Comparison of ENCODE assay signal across 8 mouse cellular contexts in genomic region chr13:22050591-22051522, GRCm38 (mm10). TPM values are rescaled to one million over a fixed set of nuclear protein-coding genes. Genes with fewer than 3 reads are reported as not detected.
DNase-seq lines count a peak whose midpoint lies in the region; ATAC-seq and TF ChIP-seq lines count a peak whose summit lies in the region.

No protein-coding gene starts in this region.

- CTCF ChIA-PET in Patski (lab: Charles Lee) = no interaction called here

- under 1% methylated on average over 52 of the region's 52 CpGs for WGBS in hindbrain, embryonic 13.5 days

- H3K4me1 ChIP-seq in hindbrain, embryonic 13.5 days (replicated peaks) = peaks cover 3% of the 10 kb centered on the region

- H3K4me2 ChIP-seq in hindbrain, embryonic 13.5 days = peak overlapping the region; percentile 56

- TF ChIP-seq CTCF in Patski (IDR thresholded peaks at IDR 0.05) = peak; percentile 84

- POLR2A ChIA-PET in Patski (lab: Charles Lee) = no interaction called here

- H3K9me3 ChIP-seq in hindbrain, embryonic 13.5 days = no peaks in the 10 kb centered on the region

- H3K27me3 ChIP-seq in Patski = no peaks in the 10 kb centered on the region
- H3K27me3 ChIP-seq in hindbrain, embryonic 13.5 days = no peaks in the 10 kb centered on the region

- peak overlapping the region; percentile 69 for H3K9ac ChIP-seq in hindbrain, embryonic 13.5 days

- peak; percentile 51 for DNase-seq in Patski (ENCODE audit: low read depth, low spot score)
- peak; percentile 86 to 89 for DNase-seq in cerebellum, postnatal 14 days
- peak; percentile 81 to 93 for DNase-seq in frontal cortex, postnatal 14 days (ENCODE audit: low spot score in 2 of 2)
- DNase-seq in layer of hippocampus, postnatal 25 days (ENCODE audit: extremely low spot score in 1 of 2, low spot score in 1 of 2) = peak; percentile 84 to 86
- peak; percentile 92 for DNase-seq in lung, postnatal 14 days
- DNase-seq in ovary, postnatal 36 days (ENCODE audit: low spot score) = peak; percentile 92
- peak; percentile 96 for DNase-seq in thymus, postnatal 14 days

- H3K27ac ChIP-seq in hindbrain, embryonic 13.5 days = peak overlapping the region; percentile 86

- in situ Hi-C loops in Patski (cut with MboI; ENCODE audit: low pct_unique_long_range_greater_than_20kb) = loop anchor here (10.0 to 25.0 kb wide), 2 partner anchors 236 to 1354 kb away; partner anchors contain the start of gene Vmn1r196

- peak overlapping the region; percentile 54 for H3K4me3 ChIP-seq in hindbrain, embryonic 13.5 days

- no peaks in the 10 kb centered on the region for H3K36me3 ChIP-seq in hindbrain, embryonic 13.5 days

- peak; percentile 99 for ATAC-seq in Patski
- peak; percentile 96 for ATAC-seq in hindbrain, embryonic 13.5 days (ENCODE audit: low FRiP score)

RNA-seq across cellular contexts. Expression of gene Hist1h2bj, which starts 7.8 kb away (rescaled TPM):
- not detected for polyA plus RNA-seq in Patski (2021)
- polyA plus RNA-seq in hindbrain, embryonic 13.5 days (2015; fragmentation: Nextera tagmentation; extraction: Ambion mirVana) = 1.8 and 5.0 TPM in 2 replicates
- total RNA-seq in layer of hippocampus, postnatal 25 days (2021) = 10 to 100 TPM; 15.1 to 18.5 TPM

RNA-seq across cellular contexts. Expression of gene Hist1h2ag, which starts 8.1 kb away (rescaled TPM):
- polyA plus RNA-seq in Patski (2021) = not detected
- polyA plus RNA-seq in hindbrain, embryonic 13.5 days (2015; fragmentation: Nextera tagmentation; extraction: Ambion mirVana) = 11.9 and 17.6 TPM in 2 replicates
- 10 to 100 TPM in 1 of 2 experiments, 1 to 10 TPM in 1; 7.1 to 18.2 TPM for total RNA-seq in layer of hippocampus, postnatal 25 days (2021)

RNA-seq across cellular contexts. Expression of gene Hist1h4i, which starts 9.7 kb away (rescaled TPM):
- polyA plus RNA-seq in Patski (2021) = 10.2 TPM
- polyA plus RNA-seq in hindbrain, embryonic 13.5 days (2015; fragmentation: Nextera tagmentation; extraction: Ambion mirVana) = 12.2 and 12.9 TPM in 2 replicates
- total RNA-seq in layer of hippocampus, postnatal 25 days (2021) = 10 to 100 TPM; 64.2 to 71.4 TPM

RNA-seq across cellular contexts. Expression of gene Hist1h2bk, which starts 15.2 kb away (rescaled TPM):
- 15.2 TPM for polyA plus RNA-seq in Patski (2021)
- 0.84 and 3.1 TPM in 2 replicates for polyA plus RNA-seq in hindbrain, embryonic 13.5 days (2015; fragmentation: Nextera tagmentation; extraction: Ambion mirVana)
- 10 to 100 TPM; 15.7 to 30.9 TPM for total RNA-seq in layer of hippocampus, postnatal 25 days (2021)

RNA-seq across cellular contexts. Expression of gene Hist1h2ah, which starts 15.5 kb away (rescaled TPM):
- polyA plus RNA-seq in Patski (2021) = 1.6 TPM
- 1.9 TPM in 1 of 2 replicates, not detected in the other for polyA plus RNA-seq in hindbrain, embryonic 13.5 days (2015; fragmentation: Nextera tagmentation; extraction: Ambion mirVana)
- 10 to 100 TPM; 22.3 to 38.6 TPM for total RNA-seq in layer of hippocampus, postnatal 25 days (2021)

Comparison
In these comparisons a context has a peak if more than half of its experiments do, and no peak if none do; other contexts are left out.
1. Peak in every context shown above with its lines: DNase-seq, ATAC-seq, H3K4me3 ChIP-seq and H3K27ac ChIP-seq.
2. RNA of gene Hist1h2ag, which starts 8.1 kb away (polyA plus RNA-seq): 11.9 to 17.6 TPM in hindbrain, embryonic 13.5 days; not detected in Patski (single experiment); every median in the first group is over 10 times any median in the second.